Mouse (Mus musculus): ENCODE measurements at regions not wholly inside any gene's neighbourhood (a gene's known extent, or its start where the extent isn't known, plus 50 kb on each side); places are given as distances from the start of the nearest gene placed in this dataset.

DNA sequence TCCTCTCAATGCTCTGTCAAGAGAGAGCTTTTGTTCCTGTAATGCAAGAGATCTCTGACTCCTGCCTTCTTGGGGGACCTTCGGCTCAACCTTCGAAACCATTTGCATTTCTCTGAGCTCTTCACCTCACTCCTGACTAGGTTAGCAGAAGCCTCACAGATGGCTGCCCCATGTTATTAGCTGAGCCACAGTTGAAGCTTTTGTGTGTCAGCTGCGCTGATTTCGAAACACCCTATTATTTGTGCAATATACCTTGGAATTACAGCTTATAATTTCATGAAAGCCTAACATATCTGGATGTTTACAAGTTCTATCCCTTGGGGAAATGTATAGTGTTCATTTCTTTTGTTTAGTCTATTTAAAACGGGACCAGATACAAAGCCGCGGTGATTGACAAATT is 338.7 kb upstream of the 4930535I16Rik start:
- H3K36me3 ChIP-seq (ENCODE audit: control insufficient read depth in 1 of 2, insufficient read depth in 2 of 2, low read length in 2 of 2), result no peaks in the 10 kb centered on the region

DNA sequence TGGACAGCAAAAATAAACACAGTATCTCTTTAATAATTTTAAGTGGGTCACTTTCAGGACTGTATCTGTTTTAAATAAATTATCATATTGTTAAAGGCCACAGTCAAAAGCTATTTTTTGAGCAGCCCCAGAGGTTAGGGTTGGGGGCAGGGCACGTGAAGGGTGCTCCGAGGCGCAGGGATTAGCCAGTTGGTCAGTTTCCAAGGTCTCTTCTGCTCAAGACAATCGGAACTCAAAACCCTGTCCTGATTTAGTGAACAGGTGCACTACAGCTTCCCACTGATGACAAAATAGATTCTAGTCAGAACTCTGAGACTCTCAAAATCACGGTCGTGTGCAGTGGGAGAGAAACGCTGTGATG is 337.3 kb upstream of the 4930535I16Rik start:
- Histone ChIP-seq H3K79me2 (ENCODE audit: control insufficient read depth, insufficient read depth, low read length, poor library complexity) (no peaks in the 10 kb centered on the region), H3K27me3 (ENCODE audit: control insufficient read depth in 1 of 2, insufficient read depth in 2 of 2, low read length in 2 of 2) (no peaks in the 10 kb centered on the region), H3K9me3 (replicated peaks; ENCODE audit: insufficient read depth, low read length) (no peaks in the 10 kb centered on the region), H3K27ac (ENCODE audit: control insufficient read depth, low read depth, low read length) (no peak overlapping the region), H3K4me3 (ENCODE audit: control insufficient read depth in 1 of 2, insufficient read depth in 1 of 2, low read depth in 2 of 2, low read length in 2 of 2) (no peak overlapping the region), H3K36me3 (ENCODE audit: control insufficient read depth in 1 of 2, insufficient read depth in 2 of 2, low read length in 2 of 2) (no peaks in the 10 kb centered on the region), H3K4me1 (ENCODE audit: control insufficient read depth in 1 of 2, insufficient read depth in 2 of 2, low read length in 2 of 2) (no peaks in the 10 kb centered on the region), H3K9ac (ENCODE audit: control insufficient read depth, low read depth, low read length, poor library complexity, severe bottlenecking) (no peak overlapping the region)
- no peak for TF ChIP-seq RAD21 (IDR thresholded peaks at IDR 0.05; ENCODE audit: low read depth, low read length)
- no peak for TF ChIP-seq USF2 (IDR thresholded peaks at IDR 0.05; ENCODE audit: borderline replicate concordance in 1 of 2, insufficient read depth in 1 of 2, low read depth in 1 of 2, low read length in 2 of 2)
- TF ChIP-seq E2F4 (IDR thresholded peaks at IDR 0.05; ENCODE audit: borderline replicate concordance, low read depth, low read length), result no peak
- TF ChIP-seq RCOR1 (IDR thresholded peaks at IDR 0.05; ENCODE audit: low read depth, low read length), result no peak
- TF ChIP-seq MYB (IDR thresholded peaks at IDR 0.05; ENCODE audit: low read depth, low read length), result no peak
- no peak for TF ChIP-seq TCF12 (IDR thresholded peaks at IDR 0.05; ENCODE audit: low read depth, low read length)
- no peak for TF ChIP-seq CHD1 (IDR thresholded peaks at IDR 0.05; ENCODE audit: low read depth, low read length)
- TF ChIP-seq ZNF384 (IDR thresholded peaks at IDR 0.05; ENCODE audit: low read depth, low read length), result no peak
- no peak for TF ChIP-seq SIN3A (IDR thresholded peaks at IDR 0.05; ENCODE audit: low read length)
- TF ChIP-seq MAZ (IDR thresholded peaks at IDR 0.05; ENCODE audit: low read depth, low read length), result no peak
- no peak for TF ChIP-seq POLR2A (IDR thresholded peaks at IDR 0.05; ENCODE audit: control insufficient read depth in 1 of 2, insufficient read depth in 1 of 2, low read depth in 1 of 2, low read length in 2 of 2, poor library complexity in 1 of 2)
- no peak for TF ChIP-seq MXI1 (IDR thresholded peaks at IDR 0.05; ENCODE audit: low read depth, low read length)
- no peak for TF ChIP-seq UBTF (IDR thresholded peaks at IDR 0.05; ENCODE audit: borderline replicate concordance, insufficient read depth, low read depth, low read length)
- no peak for DNase-seq (ENCODE audit: low read depth, low spot score)

More for the DNA sequence above, 338.7 kb upstream of the 4930535I16Rik start:
- TF ChIP-seq CTCF (IDR thresholded peaks at IDR 0.05 in 2 of 3, conservative IDR thresholded peaks at IDR 0.05 in 1 of 3; ENCODE audit: control insufficient read depth in 1 of 3, insufficient read depth in 1 of 3, low read depth in 2 of 3, low read length in 3 of 3, poor library complexity in 1 of 3, severe bottlenecking in 1 of 3) (no peak), MEF2A (IDR thresholded peaks at IDR 0.05; ENCODE audit: extremely low read depth, insufficient replicate concordance, low read depth, low read length, poor library complexity, severe bottlenecking) (no peak), ETS1 (IDR thresholded peaks at IDR 0.05; ENCODE audit: low read depth, low read length) (no peak), SMC3 (IDR thresholded peaks at IDR 0.05; ENCODE audit: low read depth, low read length) (no peak)
- H3K79me2 ChIP-seq (ENCODE audit: control insufficient read depth, insufficient read depth, low read length, poor library complexity), result no peaks in the 10 kb centered on the region
- no peak overlapping the region for H3K9ac ChIP-seq (ENCODE audit: control insufficient read depth, low read depth, low read length, poor library complexity, severe bottlenecking)
- no peaks in the 10 kb centered on the region for H3K4me1 ChIP-seq (ENCODE audit: control insufficient read depth in 1 of 2, insufficient read depth in 2 of 2, low read length in 2 of 2)
- no peak overlapping the region for H3K27ac ChIP-seq (ENCODE audit: control insufficient read depth, low read depth, low read length)
- DNase-seq (ENCODE audit: low read depth, low spot score), result no peak
- no peaks in the 10 kb centered on the region for H3K9me3 ChIP-seq (replicated peaks; ENCODE audit: insufficient read depth, low read length)
- no peaks in the 10 kb centered on the region for H3K27me3 ChIP-seq (ENCODE audit: control insufficient read depth in 1 of 2, insufficient read depth in 2 of 2, low read length in 2 of 2)
- no peak overlapping the region for H3K4me3 ChIP-seq (ENCODE audit: control insufficient read depth in 1 of 2, insufficient read depth in 1 of 2, low read depth in 2 of 2, low read length in 2 of 2)
